Mouse (Mus musculus) T-helper 17 cell (primary cell): ENCODE results near the gene Pik3cb.

ENCODE experiments used
- in situ Hi-C, 2 experiments: fragments of 300-600 bp; cut with MboI, MseI; formaldehyde crosslinking; loops; 1 replicate in 1 of 2; 2 replicates in 1 of 2; pipeline ENCODE4 v1.15.1; 2025; ENCODE audit warnings: high pct_unique_total_duplicates in 2 of 2

The Pik3cb gene

DNA sequence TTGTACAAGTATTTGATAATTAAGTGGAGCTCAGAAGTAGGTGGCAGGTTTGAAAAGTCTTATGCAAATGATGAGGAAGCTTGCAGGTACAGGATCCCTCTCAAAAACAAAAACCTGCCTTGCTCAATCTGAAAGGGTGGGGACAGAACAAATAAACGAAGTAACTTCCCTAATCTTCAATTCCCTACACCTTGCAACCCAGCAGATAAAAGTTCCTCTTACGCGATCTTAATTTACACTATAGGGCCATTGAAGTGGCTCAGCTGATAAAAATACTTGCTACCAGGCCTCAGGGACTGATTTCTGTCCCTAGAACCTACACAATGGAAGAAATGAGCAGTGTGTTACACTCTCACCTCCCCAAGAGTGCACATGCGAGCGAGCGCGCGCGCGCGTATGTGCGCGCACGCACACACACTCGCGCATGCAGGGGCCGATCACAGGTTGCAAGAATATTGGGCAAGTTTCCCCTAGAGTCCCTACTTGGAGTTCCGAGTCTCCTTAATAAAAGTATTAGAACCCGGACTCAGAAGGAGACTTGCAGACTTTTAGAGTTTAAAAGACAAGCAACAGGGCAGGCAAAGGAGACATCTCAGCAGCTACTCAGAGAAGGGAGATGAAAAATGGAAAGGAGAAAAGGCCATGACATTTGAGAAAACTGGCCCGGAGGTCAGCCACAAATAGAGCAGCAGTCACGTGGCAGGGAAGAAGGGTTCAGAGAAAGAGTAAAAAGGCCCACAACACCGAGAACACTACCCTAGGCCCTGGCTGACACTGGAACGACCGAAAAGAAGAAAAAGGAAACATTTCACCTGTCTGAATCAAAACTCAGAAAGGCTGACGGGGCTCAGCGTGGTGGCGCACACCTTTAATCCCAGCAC, 6.7 kb upstream of the Pik3cb start:
- in situ Hi-C loops = no loop called here

DNA sequence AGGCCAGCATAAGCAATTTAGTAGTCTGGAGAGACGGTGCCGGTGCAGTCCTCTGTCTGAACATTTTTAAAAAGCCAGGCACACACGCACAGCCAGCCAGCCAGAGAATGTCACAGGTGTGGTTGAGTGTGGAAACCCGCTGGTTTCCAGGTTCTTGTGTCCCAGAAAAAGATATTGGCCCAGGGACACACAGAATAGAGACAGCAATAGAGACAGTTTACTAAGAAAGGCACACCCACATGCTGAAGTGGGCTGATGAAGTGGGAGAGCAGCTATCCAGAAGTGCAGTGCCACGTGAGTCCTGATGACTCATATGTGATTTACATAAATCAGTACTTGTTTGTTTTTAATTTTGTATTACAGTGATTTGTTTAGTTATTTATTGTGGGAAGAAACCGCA, 5.3 kb upstream of the Pik3cb start:
- in situ Hi-C loops = no loop called here

DNA sequence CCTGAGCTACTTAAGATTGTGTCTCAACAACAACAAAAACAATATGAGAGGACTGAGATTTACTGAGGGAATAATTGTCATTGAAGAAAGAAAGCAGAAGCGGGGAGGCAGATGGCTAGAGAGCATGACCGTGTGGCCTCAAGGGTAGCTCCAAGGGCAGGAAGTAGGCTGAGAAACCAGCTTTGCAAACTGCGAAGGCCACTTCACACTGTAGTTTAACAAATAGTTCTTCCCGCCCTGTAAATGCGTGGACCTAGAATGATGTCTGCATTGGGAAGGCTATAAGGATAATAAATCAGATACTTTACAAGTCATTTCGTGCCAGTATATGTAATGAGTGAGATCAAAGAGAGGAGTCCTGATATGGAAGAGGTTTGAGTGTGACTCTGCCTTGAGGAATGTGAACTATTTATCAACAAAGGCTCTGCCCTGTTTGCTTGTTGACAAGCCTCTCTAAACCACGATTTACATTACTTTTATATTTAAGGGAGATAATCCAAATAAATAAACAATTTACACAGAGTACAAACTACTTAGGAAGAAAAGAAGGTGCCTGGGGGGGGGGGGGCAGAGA, 4.1 kb upstream of the Pik3cb start:
- in situ Hi-C loops = loop anchor here in 1 of 2 experiments (5.0 kb wide), 1 partner anchor 162 kb away; no protein-coding TSS in a partner anchor

DNA sequence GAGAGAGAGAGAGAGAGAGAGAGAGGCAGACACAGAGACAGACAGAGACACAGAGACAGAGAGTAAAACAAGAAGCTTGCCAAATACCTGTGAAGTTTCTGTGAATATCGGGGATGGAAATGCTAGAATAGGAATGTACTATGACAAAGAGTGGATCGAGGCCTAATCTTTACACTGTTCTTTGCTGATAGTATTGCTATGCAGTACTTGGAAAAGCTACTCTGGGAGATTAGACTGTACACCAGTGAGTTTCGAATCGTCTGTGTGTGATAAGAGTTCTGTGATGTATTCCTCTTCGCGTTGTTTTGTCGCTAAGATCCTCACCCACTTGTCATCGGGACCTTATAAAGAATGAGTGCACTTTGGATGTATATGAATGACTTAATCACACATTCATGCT, 1.2 kb upstream of the Pik3cb start:
- in situ Hi-C loops = loop anchor here in 1 of 2 experiments (5.0 kb wide), 1 partner anchor 159 kb away; no protein-coding TSS in a partner anchor

DNA sequence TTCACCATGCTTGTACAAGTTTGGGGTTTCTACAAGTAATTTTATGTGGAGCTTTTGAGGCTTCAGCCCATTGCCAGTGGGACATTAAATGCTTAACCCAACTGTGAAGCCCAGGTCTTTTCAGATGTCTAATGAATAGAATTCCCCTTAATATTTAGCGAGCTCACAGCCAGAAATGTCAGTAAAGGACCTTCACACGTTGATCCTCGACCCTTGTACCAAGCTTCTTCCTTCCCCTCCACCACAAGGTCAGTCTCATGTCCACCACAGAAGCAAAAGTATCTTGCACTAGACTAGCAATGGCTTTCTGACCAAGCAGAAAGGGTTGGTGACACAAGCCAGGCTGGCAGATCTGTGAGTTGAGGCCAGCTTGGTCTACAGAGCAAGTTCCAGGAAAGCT, 750 bp upstream of the Pik3cb start:
- in situ Hi-C loops = loop anchor here in 1 of 2 experiments (5.0 kb wide), 1 partner anchor 159 kb away; no protein-coding TSS in a partner anchor

DNA sequence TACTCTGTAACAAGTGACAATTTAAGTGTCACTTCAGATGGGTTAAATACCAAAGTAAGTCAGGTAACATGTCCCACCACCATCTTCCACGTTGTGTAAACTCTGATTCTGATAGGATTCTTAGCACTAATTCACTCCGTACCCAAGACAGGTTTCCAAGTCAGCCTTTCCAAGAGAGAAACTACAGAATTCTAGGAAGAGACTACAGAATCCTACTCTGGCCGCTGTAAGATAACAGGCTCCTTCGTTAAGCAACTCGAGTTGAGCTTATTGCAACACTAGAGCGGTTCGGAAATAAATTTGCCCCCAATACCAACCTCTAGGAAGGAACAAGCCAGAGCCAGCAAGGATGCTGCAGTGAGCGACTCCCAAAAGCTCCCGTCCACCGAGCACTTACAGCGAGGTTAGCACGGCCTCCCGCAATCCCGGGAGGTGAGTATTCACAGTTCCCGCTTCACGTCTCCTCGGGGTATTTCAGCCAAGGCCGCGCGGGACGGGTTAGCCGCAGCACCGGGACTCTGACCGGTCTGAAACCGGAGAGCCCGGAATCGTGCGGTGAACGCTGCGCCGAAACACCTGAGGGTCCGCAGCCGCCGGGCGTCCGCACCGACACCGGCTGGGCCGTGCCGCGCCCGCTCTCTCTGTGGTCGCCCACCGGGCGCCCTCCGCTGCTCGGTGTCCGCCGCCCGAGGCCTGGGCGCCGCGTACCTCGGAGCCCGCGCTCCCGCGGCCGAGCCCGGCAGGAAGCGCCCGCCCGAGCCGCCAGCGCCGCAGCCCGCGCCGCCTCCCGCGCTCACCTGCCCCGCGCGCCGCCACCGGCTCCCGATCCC, 1.0 kb downstream of the Pik3cb start:
- in situ Hi-C loops = loop anchor here in 1 of 2 experiments (5.0 to 10.0 kb wide), 2 partner anchors 157 to 435 kb away; partner anchors contain the start of gene Dbr1

DNA sequence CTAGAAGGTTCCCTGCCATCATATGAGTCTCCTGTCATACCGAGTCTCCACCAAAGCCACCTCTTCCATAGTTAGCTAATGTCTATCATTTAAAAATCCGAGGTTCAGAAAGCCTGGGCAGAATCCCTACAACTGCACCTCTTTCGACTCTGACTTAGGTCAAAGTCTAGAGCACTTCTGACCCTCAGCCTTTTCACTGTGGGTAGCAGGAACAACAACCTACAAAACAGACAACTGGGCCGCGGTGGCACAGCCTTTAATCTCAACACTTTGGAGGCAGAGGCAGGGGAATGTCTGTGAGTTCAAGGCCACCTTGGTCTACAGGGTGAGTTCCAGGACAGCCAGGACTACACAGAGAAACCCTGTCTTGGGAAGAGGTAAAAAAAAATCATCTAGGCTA, 3.1 kb downstream of the Pik3cb start:
- in situ Hi-C loops = loop anchor here in 1 of 2 experiments (10.0 kb wide), 1 partner anchor 438 kb away; the partner anchor contains the start of gene Dbr1

DNA sequence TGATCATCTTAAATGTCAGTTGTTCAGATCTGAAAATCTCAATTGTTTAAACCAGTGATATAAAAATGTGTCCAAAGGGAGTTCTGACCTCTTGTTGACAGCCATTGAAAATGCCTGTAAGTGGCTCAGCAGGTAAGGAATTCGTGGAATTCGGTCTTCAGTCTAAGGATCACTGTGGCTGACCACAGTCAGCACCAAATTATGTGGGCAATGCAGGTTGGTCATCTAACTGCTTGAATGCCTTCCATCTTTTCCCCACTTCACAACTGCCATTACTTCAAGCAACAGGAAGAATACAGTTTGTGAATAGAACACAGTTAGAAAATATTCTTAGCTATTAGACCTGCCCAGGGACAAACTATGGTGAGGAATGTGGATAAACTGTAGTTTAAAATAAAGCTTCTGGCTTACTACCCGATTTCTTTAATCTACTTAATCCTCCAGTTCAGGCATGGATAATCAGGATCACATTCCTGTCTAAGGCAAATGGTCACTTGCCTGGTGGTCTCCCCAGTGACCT, 8.4 kb downstream of the Pik3cb start:
- in situ Hi-C loops = loop anchor here (5.0 to 10.0 kb wide), 3 partner anchors 50 to 443 kb away; partner anchors contain the start of gene Dbr1 (in 1 of the 2)

DNA sequence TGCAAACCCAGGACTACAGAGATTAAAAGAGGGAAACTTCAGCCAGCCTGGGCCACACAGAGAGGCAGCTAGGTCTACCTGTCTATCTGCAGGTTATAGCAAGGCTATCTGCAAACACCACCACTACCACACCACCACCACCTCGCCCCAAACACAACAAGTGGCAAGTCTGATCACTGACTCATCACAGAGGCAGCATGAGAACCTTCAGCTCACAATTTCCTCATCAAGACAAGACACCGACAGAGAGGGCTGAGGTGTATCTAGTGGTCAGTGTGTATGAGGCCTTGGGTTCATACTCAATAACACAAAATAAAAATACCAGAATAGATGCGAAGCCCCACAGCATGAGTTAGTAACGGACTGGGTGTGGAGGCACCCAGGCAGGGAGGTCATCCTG, 9.3 kb downstream of the Pik3cb start:
- in situ Hi-C loops = loop anchor here (5.0 to 10.0 kb wide), 3 partner anchors 49 to 444 kb away; partner anchors contain the start of gene Dbr1 (in 1 of the 2)

DNA sequence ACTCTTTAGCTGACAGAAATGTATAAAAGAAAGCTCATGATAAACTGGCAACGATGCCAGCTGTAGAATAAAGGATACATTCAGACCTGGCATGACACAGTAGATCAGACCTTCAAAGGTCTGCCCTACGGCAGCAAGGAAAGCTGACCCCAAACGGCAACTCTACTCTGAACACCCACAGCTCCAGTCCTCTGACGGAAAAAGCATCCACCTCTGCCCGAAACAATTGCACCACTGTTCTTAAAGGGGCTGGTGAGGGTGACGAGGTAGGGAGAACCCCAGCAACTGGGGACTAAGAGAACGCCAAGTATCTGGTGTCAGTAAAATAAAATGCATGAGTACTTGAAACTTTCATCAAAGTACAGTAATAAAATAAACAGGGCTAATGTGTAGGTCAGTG, 12.8 kb downstream of the Pik3cb start:
- in situ Hi-C loops = no loop called here

DNA sequence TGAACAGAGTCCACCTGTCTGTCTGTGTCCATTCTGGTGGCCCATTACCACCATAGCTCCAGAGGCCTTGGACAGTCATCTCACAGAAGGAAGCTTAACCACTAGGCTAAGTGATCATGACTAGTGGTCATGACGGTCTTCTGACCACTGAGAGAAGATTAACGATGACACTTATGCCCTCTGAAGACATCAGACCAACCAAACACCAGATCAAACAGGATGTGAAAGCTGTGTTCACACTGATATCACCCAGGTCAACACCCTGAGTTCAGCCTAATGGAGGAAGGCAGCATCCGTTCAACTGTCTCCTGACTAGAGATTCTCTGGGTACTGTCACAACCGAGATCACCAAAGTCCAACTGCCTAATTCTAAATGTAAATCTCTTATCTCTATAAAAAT, 17.7 kb downstream of the Pik3cb start:
- in situ Hi-C loops = no loop called here

DNA sequence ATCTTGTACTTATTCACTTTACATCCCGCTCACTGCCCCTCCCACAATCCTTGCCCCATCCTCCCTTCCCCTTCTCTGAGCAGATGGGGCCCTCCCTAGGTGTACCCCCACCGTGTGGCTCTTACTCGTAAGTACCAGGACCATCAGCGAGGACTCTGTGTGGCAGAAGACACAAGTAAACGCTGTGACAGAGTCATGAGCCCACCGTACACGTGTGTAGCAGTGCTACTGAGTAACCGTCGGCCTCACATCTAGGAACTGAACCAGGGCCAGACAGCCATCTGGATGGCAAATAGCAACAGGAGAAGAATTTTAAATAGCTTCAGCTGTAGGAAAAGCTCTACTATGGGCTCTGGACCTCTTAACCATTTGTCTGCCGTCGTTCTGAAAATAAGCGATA, 28.0 kb downstream of the Pik3cb start:
- in situ Hi-C loops = no loop called here

DNA sequence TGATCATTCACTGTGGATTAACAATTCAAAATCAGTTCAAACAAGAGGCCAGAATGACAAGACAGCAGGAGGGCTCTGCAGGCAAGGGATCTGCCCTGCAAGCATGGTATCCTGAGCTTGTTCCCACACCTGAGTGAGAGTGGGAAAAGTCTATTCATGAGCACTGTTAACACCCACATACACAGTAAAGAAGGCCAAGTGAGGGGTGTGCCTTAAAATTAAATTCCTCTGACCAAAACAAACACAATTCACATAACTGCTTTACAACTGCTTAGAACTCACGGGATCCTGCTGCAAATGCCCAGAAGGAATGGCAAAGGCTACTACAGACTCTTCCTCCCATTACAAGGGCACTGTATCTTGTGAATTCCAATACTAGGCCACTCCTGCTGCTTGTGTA, 29.3 kb downstream of the Pik3cb start:
- in situ Hi-C loops = no loop called here

DNA sequence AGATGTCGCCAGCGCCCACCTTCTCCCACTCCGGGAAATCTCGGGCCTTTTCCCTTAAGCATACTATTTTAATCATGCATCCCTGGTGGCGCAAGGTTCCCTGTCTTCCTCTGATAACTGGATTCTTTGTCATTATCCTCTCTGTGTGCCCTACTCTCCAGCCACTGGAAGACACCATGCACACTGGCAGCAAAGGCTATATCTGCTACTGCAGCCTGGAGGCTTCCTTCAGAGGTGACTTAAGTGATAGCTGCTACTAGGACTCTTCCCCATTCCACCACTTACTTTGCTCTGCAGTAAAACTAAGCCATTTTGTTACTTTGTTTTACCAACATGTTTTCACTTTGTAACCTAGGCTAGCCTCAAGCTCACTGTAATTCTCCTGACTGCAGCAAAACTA, 30.2 kb downstream of the Pik3cb start:
- in situ Hi-C loops = no loop called here

DNA sequence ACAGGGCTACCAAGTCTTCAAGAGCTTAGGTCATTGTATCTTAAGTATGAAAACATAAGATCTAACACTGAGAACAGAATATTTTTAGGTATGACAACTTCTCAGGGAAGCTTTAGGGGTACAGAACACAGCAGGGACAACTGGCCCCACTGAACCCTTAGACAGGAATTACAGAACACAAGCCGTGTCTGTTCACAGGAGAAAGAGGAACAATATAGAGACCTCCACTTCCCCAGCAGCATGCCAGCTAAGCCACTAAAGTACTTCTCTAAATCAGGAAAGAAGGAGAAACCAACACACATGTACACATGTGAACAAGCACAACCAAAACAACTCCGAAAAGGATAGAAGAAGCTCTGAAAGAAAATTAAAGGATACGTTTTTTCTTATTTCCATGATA, 30.8 kb downstream of the Pik3cb start:
- in situ Hi-C loops = no loop called here

DNA sequence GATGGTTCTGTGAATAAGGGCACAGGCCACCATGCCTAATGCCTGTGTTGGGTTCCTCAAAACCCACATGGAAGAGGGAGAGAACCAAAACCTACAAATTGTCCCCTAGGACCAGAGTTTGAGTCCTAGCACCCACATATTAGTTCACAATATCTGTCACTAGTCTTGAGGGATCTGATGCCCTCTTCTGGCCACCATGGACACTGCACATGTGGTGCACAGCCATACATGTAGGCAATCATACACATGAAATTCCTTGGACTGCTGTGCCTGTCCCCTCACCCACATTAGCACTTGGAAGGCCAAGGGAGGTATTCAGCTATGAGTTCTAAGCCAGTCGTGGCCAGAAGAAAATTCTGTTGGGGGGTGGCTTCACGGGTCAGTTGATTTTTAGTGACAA, 36.0 kb downstream of the Pik3cb start:
- in situ Hi-C loops = no loop called here

DNA sequence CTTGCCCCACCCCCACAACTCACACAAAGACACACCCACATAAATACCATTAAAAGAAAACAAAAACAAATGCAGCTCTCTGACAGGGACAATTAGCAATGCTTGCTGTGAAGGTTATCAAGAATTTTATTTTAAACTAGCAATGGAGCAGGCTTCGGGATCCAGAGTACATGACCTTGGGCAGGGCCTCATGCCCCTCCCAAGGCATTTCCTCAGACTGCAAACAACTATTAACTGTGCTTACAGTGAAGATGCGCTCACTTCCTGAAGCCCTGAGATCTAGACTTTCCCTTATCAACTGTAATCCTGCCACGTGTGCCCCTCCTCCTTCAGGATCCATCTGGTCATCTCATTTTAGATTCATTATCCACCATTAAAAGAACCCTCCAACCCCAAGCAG, 36.6 kb downstream of the Pik3cb start:
- in situ Hi-C loops = no loop called here

DNA sequence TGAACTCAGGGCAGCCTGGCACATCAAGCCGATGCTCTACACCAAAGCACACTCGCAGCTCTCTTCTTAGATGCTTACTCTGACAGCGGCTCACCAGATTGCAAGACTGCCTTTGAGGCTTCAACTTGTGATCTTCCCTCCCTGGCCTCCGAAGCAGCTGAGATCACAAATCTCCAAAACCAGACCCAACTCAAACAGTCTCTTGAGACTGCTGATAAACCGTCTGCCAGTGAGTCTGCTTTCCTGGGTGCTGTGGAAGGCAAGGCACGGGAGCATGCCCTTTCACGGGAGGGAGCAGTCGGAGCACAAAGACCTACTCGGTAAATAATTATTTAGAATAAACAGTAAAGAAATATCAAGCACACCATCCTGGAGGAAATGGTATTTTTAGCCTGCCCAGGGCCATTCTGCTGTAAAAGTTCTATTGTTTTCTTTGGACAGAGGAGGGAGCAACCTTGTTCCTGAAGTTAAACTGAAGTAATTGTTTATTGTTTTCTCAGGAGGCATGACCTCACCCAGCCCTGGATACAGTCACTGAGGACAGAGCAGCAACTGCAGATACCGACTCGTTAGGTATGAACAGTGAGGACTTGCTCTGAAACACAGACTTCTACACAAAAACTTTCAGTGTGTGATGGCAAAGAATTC, 41.8 kb downstream of the Pik3cb start:
- in situ Hi-C loops = no loop called here

DNA sequence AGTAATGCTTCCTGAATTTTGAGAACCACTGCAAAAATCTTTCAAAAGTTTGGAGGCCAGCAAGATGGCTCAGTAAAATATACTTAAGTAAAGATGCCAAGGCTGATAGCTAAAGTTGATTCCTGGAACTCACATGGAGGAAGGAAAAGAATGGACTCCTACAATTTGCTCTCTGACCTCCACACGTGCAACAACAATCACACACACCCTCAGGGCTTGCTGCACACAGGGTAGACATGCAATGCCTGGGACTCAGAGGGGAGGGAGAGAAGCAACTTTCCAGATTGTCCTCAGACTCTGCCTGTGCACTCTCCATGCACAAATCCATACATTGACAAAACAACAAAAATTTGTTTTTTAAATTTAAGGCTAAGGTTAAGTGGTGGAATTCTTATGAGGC, 42.8 kb downstream of the Pik3cb start:
- in situ Hi-C loops = no loop called here

DNA sequence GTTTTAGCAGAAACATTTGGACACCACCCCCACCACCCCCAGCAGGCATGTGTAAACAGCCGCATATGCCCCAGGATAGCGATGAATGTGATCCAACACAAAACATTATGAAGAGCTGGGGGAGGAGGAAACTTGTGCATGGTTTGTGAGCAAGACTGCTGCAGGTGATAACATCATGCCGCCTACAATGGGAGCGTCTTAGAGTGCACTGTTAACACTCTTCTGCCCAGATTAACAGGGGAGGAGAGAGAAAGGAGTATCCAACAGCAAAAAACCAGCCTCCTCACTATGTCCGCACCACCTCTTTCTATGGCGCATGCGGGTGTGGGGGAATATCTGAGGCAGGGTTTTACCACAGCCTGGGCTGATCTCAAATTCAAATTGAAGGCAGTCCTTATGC, 45.2 kb downstream of the Pik3cb start:
- in situ Hi-C loops = no loop called here

DNA sequence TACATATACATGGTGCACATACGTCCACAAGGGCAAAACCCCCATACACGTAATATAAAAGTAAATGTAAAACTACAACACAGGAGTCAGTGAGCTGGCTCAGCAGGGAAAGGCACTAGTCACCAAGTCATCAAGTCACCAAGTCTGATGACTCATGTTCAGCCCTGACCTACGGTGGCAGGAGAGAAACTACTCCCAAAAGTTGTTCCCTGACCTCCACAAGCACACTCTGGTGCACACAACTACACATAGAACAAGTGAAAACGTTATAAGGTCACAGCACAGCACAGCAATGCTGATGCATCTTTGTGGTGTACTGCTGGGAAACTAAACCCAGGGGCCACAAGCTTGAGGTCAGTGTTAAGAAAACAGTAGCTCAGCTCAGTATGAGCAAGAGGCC, 49.9 kb downstream of the Pik3cb start:
- in situ Hi-C loops = no loop called here
